Mouse (Mus musculus): ENCODE measurements around the gene March9. TPM values are rescaled to one million over a fixed set of nuclear protein-coding genes. Genes with fewer than 3 reads are reported as not detected.

Gene March9
- polyA plus RNA-seq, 1 experiment from 2014 or later, result 28.6 TPM

GRCm38 (mm10) chr10:127055406-127055805 is 4.6 kb downstream of the March9 start:
- no peak for DNase-seq (ENCODE audit: low read depth, low spot score)
- ATAC-seq, result no peak
- TF ChIP-seq CTCF (IDR thresholded peaks at IDR 0.05), result no peak
- in situ Hi-C loops (cut with MboI; ENCODE audit: low pct_unique_long_range_greater_than_20kb), result loop anchor here (25.0 kb wide), 1 partner anchor 607 kb away; the partner anchor contains the start of genes Nab2 and Nemp1
- H3K27me3 ChIP-seq, result no peaks in the 10 kb centered on the region
- CTCF ChIA-PET, result no interaction called here
- POLR2A ChIA-PET, result no interaction called here

- ChIA-PET POLR2A (no interaction called here), CTCF (no interaction called here)
- no peak for DNase-seq (ENCODE audit: low read depth, low spot score)
- H3K27me3 ChIP-seq, result no peaks in the 10 kb centered on the region
- ATAC-seq, result no peak
- in situ Hi-C loops (cut with MboI; ENCODE audit: low pct_unique_long_range_greater_than_20kb), result loop anchor here (25.0 kb wide), 1 partner anchor 608 kb away; the partner anchor contains the start of genes Nab2 and Nemp1
- TF ChIP-seq CTCF (IDR thresholded peaks at IDR 0.05), result no peak
Observed at GRCm38 (mm10) chr10:127054646-127055045, 5.3 kb downstream of the March9 start.

GRCm38 (mm10) chr10:127050119-127050474 is 9.9 kb downstream of the March9 start:
- H3K27me3 ChIP-seq, result no peaks in the 10 kb centered on the region
- no peak for ATAC-seq
- POLR2A ChIA-PET, result no interaction called here

GRCm38 (mm10) chr10:127049395-127050118 is 10.4 kb downstream of the March9 start:
- no peak for DNase-seq (ENCODE audit: low read depth, low spot score)
- in situ Hi-C loops (cut with MboI; ENCODE audit: low pct_unique_long_range_greater_than_20kb), result loop anchor here (25.0 kb wide), 1 partner anchor 613 kb away; the partner anchor contains the start of genes Nab2 and Nemp1

More at GRCm38 (mm10) chr10:127050119-127050474, 9.9 kb downstream of the March9 start:
- no peak for TF ChIP-seq CTCF (IDR thresholded peaks at IDR 0.05)
- in situ Hi-C loops (cut with MboI; ENCODE audit: low pct_unique_long_range_greater_than_20kb), result loop anchor here (25.0 kb wide), 1 partner anchor 612 kb away; the partner anchor contains the start of genes Nab2 and Nemp1
- no peak for DNase-seq (ENCODE audit: low read depth, low spot score)
- CTCF ChIA-PET, result interaction anchor here (3.0 kb wide), 1 partner anchor 8 kb away, joined by 13 read pairs; no protein-coding TSS in a partner anchor

GRCm38 (mm10) chr10:127048608-127049394 is 11.2 kb downstream of the March9 start:
- DNase-seq (ENCODE audit: low read depth, low spot score), result no peak
- in situ Hi-C loops (cut with MboI; ENCODE audit: low pct_unique_long_range_greater_than_20kb), result no loop called here
- POLR2A ChIA-PET, result no interaction called here
- CTCF ChIA-PET, result interaction anchor here (1.0 to 3.0 kb wide), 2 partner anchors 9 to 130 kb away, joined by 3 to 13 read pairs; no protein-coding TSS in a partner anchor
- no peaks in the 10 kb centered on the region for H3K27me3 ChIP-seq
- no peak for ATAC-seq
- TF ChIP-seq CTCF (IDR thresholded peaks at IDR 0.05), result no peak

More at GRCm38 (mm10) chr10:127049395-127050118, 10.4 kb downstream of the March9 start:
- ATAC-seq, result no peak
- ChIA-PET CTCF (interaction anchor here (1.0 to 3.0 kb wide), 2 partner anchors 9 to 131 kb away, joined by 3 to 13 read pairs; no protein-coding TSS in a partner anchor), POLR2A (no interaction called here)
- TF ChIP-seq CTCF (IDR thresholded peaks at IDR 0.05), result no peak
- H3K27me3 ChIP-seq, result no peaks in the 10 kb centered on the region

GRCm38 (mm10) chr10:127047954-127048353 is 12.0 kb downstream of the March9 start, which contains the start of gene Cyp27b1:
Cyp27b1 (plus strand) TSS chr10:127048250.
- no peak for DNase-seq (ENCODE audit: low read depth, low spot score)
- no peak for ATAC-seq

GRCm38 (mm10) chr10:127043187-127043586 is 16.8 kb downstream of the March9 start:
- in situ Hi-C loops (cut with MboI; ENCODE audit: low pct_unique_long_range_greater_than_20kb), result no loop called here
- TF ChIP-seq CTCF (IDR thresholded peaks at IDR 0.05), result no peak
- DNase-seq (ENCODE audit: low read depth, low spot score) (no peak), ATAC-seq (no peak)
- CTCF ChIA-PET, result interaction anchor here (1.2 to 2.7 kb wide), 2 partner anchors 10 to 15 kb away, joined by 4 to 13 read pairs; no protein-coding TSS in a partner anchor
- H3K27me3 ChIP-seq, result no peaks in the 10 kb centered on the region
- POLR2A ChIA-PET, result interaction anchor here (0.6 kb wide), 1 partner anchor 327 kb away, joined by 4 read pairs; the partner anchor contains the start of gene Inhbc

More at GRCm38 (mm10) chr10:127047954-127048353, 12.0 kb downstream of the March9 start, which contains the start of gene Cyp27b1:
- in situ Hi-C loops (cut with MboI; ENCODE audit: low pct_unique_long_range_greater_than_20kb), result no loop called here
- no peaks in the 10 kb centered on the region for H3K27me3 ChIP-seq
- CTCF ChIA-PET, result interaction anchor here (3.0 kb wide), 1 partner anchor 10 kb away, joined by 13 read pairs; no protein-coding TSS in a partner anchor
- TF ChIP-seq CTCF (IDR thresholded peaks at IDR 0.05), result no peak
- POLR2A ChIA-PET, result no interaction called here

- ChIA-PET POLR2A (interaction anchor here (0.6 to 2.8 kb wide), 3 partner anchors 12 to 327 kb away, joined by 4 to 19 read pairs (median 10); partner anchors contain the start of genes Inhbc and Tsfm), CTCF (interaction anchor here (1.2 to 2.7 kb wide), 3 partner anchors 10 to 15 kb away, joined by 4 to 13 read pairs (median 13); no protein-coding TSS in a partner anchor)
- DNase-seq (ENCODE audit: low read depth, low spot score) (no peak), ATAC-seq (peak; percentile 38)
- no peaks in the 10 kb centered on the region for H3K27me3 ChIP-seq
- in situ Hi-C loops (cut with MboI; ENCODE audit: low pct_unique_long_range_greater_than_20kb), result no loop called here
- TF ChIP-seq CTCF (IDR thresholded peaks at IDR 0.05), result no peak
Observed at GRCm38 (mm10) chr10:127042468-127043115, 17.4 kb downstream of the March9 start.

- ATAC-seq (peak; percentile 66), DNase-seq (ENCODE audit: low read depth, low spot score) (no peak)
- in situ Hi-C loops (cut with MboI; ENCODE audit: low pct_unique_long_range_greater_than_20kb), result no loop called here
- no peak for TF ChIP-seq CTCF (IDR thresholded peaks at IDR 0.05)
- POLR2A ChIA-PET, result interaction anchor here (0.9 to 2.8 kb wide), 6 partner anchors 12 to 122 kb away, joined by 3 to 19 read pairs (median 4); partner anchors contain the start of genes Tsfm and Tspan31
- CTCF ChIA-PET, result interaction anchor here (1.6 to 2.6 kb wide), 2 partner anchors 10 to 16 kb away, joined by 8 to 13 read pairs; no protein-coding TSS in a partner anchor
- H3K27me3 ChIP-seq, result no peaks in the 10 kb centered on the region
Observed at GRCm38 (mm10) chr10:127041774-127042338, 18.1 kb downstream of the March9 start.

Measured in Patski (cell line).